Mouse (Mus musculus) left cerebral cortex, postnatal 10 days (tissue): ENCODE measurements around the gene Ccdc50. TPM values are rescaled to one million over a fixed set of nuclear protein-coding genes. Genes with fewer than 3 reads are reported as not detected.

Experiments used
- DNase-seq, 2 experiments: peaks; one replicate each; pipeline ENCODE4 v3.0.0; 2021 to 2022; ENCODE audit warnings: low spot score in 2 of 2, mixed read lengths in 1 of 2; ENCODE audit errors: extremely low spot score in 1 of 2
- intact Hi-C: fragments of 180-260 bp; cut with DNase I; formaldehyde crosslinking; loops from one replicate; pipeline ENCODE4 v1.15.1; 2025
- total RNA-seq, 2 experiments: library from RNA; stranded (reverse); gene quantifications; 2 replicates each; pipeline ENCODE4 v1.2.3; 2021

The Ccdc50 gene
- total RNA-seq, 2 experiments from 2014 or later: 74.6 to 77.5 TPM

DNA sequence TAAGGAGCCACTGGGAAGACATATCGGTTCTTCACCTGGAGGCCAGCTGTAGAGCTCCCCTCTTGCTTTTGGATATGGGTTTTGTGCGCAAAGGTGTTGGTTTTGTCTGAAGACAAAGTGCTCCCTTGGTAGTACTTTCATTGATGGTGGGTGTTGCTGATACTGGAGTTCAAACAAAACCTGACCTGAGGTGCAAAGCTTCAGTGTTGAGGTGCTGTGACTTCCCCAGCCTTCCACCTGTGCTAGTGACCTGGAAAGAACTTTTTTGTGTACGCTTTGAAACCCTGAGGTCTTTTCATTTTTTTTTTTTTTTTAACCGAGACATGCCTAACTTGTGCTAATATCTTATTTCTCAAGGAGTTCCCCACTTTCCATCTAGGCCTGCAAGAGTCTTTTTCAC is 1.6 kb downstream of the Ccdc50 start:
- DNase-seq: no peak
- intact Hi-C loops: no loop called here

DNA sequence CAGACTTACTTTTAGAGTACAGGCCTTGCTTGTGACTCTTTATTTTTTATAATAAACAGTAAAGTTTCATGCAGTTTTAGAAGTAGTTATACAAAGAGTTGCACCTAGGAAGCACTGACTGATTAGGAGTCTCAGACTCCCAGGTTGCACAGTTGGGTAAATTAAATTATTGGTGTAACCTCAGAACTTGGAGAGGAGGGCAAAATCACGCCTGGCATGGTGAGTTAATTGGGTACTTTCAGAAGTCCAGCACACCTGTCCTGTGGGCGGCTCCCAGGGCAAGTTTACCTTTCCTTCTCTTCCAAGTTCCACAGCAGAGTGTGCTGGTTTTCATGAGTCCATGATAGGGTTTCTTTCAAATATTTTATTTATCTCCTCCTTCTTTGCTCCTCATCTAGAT is 3.2 kb downstream of the Ccdc50 start:
- DNase-seq: no peak
- intact Hi-C loops: no loop called here

- DNase-seq: no peak
- intact Hi-C loops: no loop called here
Observed at GRCm38 (mm10) chr16:27395251-27396037, 6.8 kb downstream of the Ccdc50 start.

DNA sequence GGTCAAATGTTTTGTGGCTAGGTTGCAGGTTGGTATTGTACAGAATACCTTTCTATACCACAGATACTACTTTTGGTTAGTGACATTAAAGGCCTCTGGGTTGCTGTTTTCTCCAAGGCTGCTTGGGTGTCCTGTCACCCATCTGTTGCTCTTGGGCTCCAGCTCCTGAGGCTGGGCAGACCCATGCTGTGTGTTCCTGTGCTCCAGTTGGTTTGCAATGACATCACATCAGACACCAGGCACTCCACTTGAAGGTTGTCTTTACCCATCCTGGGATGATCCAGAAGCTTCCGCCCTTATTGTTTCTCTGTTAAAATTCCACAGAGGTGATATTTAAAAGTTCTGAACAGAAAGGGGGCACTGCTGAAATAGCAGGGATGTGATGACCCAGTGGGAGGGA is 8.3 kb downstream of the Ccdc50 start:
- intact Hi-C loops: no loop called here
- DNase-seq: no peak

DNA sequence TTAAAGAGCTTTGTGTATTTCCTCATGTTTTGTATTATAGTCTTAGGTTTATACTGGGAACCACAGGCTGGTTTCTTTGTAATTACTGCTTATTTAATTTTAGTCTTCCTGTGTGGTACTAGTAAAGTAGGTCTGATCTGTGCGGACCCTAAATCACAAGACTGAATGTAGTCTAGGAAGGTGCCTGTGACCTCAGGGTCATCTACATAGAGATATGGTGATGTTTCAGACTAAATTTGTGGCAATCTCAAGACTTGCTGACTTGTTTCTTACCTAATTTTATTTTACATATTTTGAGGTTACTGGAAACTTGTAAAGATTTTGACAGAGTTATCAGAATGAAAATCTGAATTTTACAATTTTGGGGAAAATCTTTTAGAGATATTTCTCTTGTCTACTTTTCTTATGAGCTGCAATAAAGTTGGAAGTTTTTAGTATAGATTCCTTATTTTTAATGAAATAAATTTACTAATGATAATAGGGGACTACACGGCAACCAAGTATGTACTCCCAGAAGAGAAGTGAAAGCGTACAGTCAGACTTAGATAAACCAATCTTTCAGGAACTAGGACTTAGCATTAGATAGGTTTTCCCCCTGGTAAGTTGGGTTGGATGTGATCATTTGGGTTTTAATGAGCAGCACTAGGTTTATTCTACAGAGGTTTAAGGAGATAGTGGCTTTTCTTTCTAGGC is 10.5 kb downstream of the Ccdc50 start:
- intact Hi-C loops: no loop called here
- no peak for DNase-seq

DNA sequence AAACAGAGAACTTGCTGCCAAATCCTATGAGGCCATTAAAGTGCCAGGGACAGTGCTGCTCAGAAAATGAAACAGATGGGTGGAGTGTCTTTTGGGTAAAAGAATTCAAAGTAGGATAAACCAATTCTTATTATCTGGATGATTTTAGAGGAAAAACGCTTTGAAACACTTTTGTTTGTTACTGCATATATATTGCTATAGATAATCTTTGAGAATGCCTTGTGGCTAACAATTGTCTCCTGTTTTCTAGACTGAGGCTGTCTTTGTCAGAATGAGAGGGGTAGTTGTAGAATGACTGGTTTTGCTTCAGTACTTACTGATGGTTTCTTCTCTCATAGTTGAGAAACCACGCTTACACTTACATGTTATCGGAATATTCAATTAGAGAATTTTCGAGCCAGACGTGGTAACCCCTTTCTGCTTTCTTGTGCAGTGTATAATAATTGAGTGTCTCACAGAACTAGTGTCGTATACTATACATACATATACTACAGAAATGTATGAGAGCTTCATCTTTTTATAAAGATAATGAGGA is 11.1 kb downstream of the Ccdc50 start:
- no peak for DNase-seq
- intact Hi-C loops: no loop called here

- intact Hi-C loops: no loop called here
- no peak for DNase-seq
Observed at GRCm38 (mm10) chr16:27401579-27401978, 12.9 kb downstream of the Ccdc50 start.

GRCm38 (mm10) chr16:27404107-27404506 is 15.4 kb downstream of the Ccdc50 start:
- intact Hi-C loops: no loop called here
- no peak for DNase-seq

DNA sequence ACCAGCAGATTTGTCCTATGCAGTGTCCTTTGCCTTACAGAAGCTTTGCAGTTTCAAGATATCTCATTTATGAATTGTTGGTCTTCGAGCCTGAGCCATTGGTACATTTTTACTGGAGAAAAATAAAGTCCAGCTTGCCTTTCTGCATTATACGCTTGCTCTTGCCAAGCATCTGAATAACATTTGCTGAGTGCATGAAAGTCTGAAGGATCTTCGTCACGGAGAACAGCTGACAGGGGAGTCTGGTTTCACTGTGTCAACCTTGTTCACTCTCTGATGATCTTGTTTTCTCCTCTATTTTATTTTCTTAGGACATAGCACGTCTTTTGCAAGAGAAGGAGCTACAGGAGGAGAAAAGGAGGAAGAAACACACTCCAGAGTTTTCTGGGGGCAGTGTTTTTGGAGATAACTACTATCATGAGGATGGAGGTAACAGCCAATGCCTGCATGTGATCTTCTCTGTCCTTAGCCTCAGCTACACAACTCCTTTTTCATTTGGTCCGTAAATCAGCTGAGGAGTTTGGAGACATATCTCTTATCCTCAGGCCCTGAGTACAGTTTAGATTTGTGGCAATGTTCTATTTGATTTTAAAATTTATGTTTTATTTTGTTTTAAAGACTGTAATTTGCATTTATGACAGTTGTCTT is 28.4 kb downstream of the Ccdc50 start:
- DNase-seq: no peak
- intact Hi-C loops: no loop called here

DNA sequence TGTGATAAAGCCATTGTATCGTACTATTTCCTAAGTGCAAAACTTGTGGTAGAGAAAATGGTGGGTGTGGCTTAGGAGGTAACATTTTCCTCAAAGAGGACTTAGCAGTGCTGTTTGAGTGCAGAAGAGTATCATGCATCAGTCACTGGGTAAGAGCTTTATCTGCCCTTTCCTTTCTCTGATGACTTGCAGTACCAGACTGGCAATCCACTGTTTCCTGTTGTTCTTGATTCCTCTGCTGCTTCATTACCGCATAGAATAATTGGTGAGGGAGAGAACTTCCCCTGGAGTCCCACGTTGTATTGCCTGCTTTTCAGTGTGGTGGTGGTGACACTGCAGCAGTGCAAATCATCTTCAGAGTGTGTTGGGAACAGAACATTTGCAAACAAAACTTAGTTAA is 29.0 kb downstream of the Ccdc50 start:
- DNase-seq: no peak
- intact Hi-C loops: no loop called here

- intact Hi-C loops: no loop called here
- no peak for DNase-seq
Observed at GRCm38 (mm10) chr16:27420982-27421381, 32.3 kb downstream of the Ccdc50 start.

DNA sequence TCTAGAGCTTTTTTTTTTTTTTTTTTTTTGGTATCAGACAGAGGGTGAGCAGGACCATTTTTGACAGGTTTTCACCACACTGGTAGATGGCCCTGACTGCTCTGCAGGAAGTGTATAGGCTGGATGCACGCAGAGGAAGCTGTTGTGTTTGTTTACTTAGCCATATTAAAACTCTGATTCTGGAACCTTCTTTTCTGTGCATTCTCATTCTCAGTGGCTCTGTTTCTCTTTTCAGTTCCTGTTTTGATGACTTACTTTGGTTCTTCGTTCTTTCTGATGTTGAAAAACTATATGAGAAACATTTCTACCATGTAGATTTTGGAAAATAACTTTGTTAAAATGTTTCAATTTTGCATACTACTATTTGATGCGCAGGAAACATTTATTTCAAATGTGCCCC is 46.4 kb downstream of the Ccdc50 start:
- intact Hi-C loops: no loop called here
- no peak for DNase-seq

DNA sequence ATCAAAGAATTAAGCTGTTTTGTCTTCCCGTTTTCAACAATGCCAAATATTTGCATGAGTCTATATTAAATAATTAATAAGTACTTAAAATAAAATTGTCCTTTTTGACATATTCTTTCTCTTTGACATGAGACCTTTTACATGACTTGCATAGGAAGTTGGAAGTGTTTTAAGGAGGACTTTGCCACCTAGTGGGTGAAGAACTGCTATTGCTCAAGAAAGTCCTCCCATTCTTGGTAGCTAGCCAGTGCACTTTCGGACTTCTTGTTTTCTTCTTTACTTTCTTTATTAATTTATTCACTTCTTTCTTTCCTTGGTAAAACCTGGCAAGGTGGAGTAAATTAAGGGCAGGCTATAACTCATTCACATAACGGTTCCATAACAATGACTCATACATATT is 55.3 kb downstream of the Ccdc50 start:
- intact Hi-C loops: no loop called here
- DNase-seq: peak in 1 of 2 experiments; percentile 31

DNA sequence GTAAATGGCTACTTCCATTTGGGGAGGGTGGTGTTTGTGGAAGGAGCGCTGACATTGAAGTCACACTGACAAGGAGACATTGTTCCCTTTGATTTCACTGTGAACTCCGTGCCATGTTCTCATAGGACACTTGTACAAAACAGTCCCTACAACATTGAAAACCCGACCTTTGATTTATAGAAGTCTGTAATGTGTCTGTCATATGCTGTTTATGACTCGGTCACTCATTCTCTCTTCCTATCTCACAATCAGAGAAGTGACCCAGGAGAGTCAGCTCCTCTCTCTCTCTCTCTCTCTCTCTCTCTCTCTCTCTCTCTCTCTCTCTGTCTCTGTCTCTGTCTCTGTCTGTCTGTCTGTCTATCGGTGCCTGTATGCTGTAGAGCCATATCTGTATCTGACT is 60.7 kb downstream of the Ccdc50 start:
- intact Hi-C loops: no loop called here
- DNase-seq: no peak

DNA sequence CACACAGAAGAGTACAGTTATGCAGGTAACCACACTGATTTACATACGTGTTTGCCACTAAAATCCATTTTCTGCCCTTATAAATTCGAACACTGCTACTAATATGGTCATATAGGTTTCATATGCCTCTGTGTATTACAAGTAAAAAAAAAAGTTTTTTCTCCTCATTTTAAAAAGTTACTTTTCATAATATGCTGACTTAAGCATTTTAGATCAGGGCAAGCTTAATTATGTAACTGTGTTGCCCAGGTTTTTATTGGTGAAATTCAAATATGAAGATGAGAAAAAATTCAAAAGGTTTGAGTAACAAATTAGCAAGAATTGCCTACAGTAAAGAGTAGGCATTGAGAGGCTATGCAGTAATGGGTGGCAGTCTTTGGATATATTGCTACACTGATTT is 62.0 kb downstream of the Ccdc50 start:
- intact Hi-C loops: loop anchor here (10.0 kb wide), 2 partner anchors 1216 to 1486 kb away; no protein-coding TSS in a partner anchor
- no peak for DNase-seq

- DNase-seq: peak in 1 of 2 experiments; percentile 33
- intact Hi-C loops: loop anchor here (10.0 kb wide), 2 partner anchors 1219 to 1489 kb away; no protein-coding TSS in a partner anchor
Observed at GRCm38 (mm10) chr16:27453396-27453795, 64.7 kb downstream of the Ccdc50 start.

GRCm38 (mm10) chr16:27453823-27454222 is 65.2 kb downstream of the Ccdc50 start:
- DNase-seq: no peak
- intact Hi-C loops: loop anchor here (10.0 kb wide), 2 partner anchors 1219 to 1489 kb away; no protein-coding TSS in a partner anchor

- DNase-seq: peak; percentile 73 to 78
- intact Hi-C loops: loop anchor here (5.0 to 10.0 kb wide), 3 partner anchors 315 to 1492 kb away; no protein-coding TSS in a partner anchor
Observed at GRCm38 (mm10) chr16:27457273-27457672, 68.6 kb downstream of the Ccdc50 start.

DNA sequence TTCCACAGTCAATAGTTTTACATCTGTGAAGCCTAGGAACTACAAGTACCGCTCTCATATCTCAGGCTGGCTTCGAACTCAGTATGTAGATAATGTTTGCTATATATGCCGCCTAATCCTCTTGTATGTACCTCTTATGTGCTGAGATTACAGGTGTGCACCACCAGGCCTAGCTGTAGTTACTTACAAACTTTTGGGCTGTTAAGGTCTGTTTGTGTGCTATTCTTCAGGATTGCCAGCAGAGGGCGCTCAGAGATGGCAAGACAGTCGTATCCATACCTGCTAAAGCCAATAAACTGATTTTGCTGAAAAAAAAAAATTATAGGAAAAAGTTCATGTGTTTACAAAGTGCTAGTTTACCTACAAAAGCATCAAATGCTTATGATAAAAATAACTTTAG is 80.1 kb downstream of the Ccdc50 start:
- intact Hi-C loops: loop anchor here (2.0 kb wide), 1 partner anchor 1022 kb away; no protein-coding TSS in a partner anchor

More for the DNA sequence above, 80.1 kb downstream of the Ccdc50 start:
- peak; percentile 23 to 36 for DNase-seq
